Mouse (Mus musculus) CH12F3 (cell line): Measurements from ENCODE around the gene Kansl1.

ENCODE experiments used
- in situ Hi-C: fragments of 300-500 bp; cut with MboI; formaldehyde crosslinking; loops from 2 replicates; pipeline ENCODE4 v1.14.3; 2020; ENCODE audit warnings: low sequenced_read_pairs

Kansl1 gene

GRCm38 (mm10) chr11:104440521-104441474 lies 27.9 kb downstream of the Kansl1 start:
- in situ Hi-C loops = no loop called here

GRCm38 (mm10) chr11:104439703-104440102 lies 29.0 kb downstream of the Kansl1 start:
- in situ Hi-C loops = no loop called here

- in situ Hi-C loops = no loop called here
Observed at GRCm38 (mm10) chr11:104438450-104438849, 30.2 kb downstream of the Kansl1 start.

- in situ Hi-C loops = no loop called here
Observed at GRCm38 (mm10) chr11:104436394-104436954, 32.2 kb downstream of the Kansl1 start.

GRCm38 (mm10) chr11:104435753-104436152 lies 32.9 kb downstream of the Kansl1 start:
- in situ Hi-C loops = no loop called here

DNA sequence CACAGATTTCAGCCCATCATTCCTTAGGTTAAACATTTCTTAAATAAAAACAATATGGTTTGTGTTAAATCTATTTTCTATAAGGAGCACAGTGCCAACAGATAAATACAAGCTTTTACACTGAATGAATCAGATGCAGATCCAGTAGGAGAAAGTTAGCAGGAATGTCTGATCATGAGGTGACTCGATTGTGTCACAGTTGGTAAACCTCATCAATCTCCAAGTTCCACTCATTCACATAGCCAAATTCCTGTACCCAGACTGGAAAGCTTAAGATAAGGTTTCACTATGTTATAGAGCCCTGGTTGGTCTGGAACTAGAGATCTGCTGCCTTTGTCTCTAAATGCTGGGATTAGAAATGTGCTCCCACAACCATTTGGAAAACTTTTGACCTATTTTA lies 33.5 kb downstream of the Kansl1 start:
- in situ Hi-C loops = no loop called here

DNA sequence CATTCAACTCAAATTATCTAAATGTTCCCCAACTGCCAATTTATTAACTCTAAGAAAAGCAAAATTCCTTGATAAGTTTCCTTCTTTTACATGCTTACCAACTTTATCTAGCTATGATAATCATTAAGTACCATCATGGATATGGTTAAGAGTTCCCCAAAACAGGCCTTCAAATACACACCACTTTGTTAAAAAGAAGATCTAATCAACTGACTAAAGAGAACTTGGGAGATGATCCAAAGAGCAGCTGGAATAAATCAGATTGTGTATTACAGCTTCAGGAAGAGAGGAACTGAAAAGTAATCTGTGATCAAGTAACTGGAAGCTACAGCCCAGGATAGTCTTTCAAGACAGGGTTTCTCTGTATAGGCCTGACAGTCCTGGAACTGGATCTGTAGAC lies 36.4 kb downstream of the Kansl1 start:
- in situ Hi-C loops = no loop called here

GRCm38 (mm10) chr11:104431807-104432206 lies 36.9 kb downstream of the Kansl1 start:
- in situ Hi-C loops = no loop called here

DNA sequence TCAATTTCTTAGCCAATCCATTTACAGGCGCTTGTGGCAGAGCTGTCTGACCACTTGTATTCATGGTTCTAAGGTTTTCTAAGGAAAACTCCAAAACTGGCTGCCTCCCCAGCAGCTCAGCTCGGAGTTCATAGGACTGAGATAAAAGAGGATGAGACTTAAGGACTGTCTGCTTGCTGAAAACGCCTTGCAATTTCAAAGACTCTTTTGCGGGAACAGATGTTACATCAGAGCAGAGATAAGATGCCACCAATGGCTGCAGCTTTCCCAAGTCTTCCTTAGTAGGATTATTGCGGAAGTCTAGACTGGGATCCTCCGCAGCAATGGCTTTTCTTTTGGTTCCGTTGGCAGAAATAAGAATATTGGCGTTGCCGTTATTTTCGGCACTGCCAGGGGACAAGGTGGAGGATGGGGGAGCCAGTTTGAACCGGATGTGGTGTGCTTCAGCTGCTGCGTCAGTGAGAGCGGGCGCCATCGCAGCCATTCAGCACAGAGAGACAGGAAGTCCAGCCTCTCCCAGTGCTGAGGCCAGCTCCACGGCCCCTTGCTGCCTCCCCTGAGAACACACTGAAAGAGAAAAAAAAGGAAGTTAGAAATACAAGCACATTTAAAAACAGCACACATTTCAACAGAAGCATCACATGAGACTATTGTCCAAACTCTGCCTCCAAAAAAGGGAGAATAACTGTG lies 43.8 kb downstream of the Kansl1 start:
- in situ Hi-C loops = no loop called here

DNA sequence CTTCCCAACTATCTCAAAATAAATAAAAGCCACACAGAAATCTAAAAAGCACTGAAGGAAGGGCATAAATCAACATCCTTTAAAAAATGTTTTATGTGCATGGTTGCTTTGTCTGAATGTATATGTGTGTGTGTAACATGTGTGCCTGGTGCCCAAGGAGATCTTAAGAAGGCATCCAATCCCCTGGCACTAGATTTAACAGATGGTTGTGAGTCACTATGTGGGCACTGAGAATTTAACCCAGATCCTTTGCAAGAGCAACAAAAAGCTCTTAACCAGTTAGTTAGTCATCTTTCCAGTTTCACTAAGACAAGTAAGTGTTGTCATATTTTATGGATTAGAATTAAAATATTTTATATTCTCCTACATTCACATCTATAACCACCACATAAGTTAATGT lies 56.4 kb downstream of the Kansl1 start:
- in situ Hi-C loops = no loop called here

DNA sequence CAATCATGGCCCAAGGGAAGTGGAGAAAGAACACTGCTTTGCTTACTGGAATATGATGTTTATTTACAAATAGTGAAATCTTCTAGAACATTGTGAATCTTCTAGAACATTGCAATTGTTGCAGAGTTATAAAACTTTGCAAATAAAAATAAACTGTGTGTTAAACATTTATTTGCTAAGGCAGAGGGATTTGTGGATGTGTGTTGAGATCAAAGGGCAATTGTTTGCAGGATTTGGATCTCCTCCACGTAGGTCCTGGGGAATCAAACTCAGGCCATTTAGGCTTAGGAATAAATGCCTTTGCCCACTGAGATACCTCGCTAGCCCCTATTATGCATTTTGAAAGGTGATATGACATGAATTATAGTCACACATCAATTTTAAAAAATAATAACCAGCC lies 61.3 kb downstream of the Kansl1 start:
- in situ Hi-C loops = no loop called here

DNA sequence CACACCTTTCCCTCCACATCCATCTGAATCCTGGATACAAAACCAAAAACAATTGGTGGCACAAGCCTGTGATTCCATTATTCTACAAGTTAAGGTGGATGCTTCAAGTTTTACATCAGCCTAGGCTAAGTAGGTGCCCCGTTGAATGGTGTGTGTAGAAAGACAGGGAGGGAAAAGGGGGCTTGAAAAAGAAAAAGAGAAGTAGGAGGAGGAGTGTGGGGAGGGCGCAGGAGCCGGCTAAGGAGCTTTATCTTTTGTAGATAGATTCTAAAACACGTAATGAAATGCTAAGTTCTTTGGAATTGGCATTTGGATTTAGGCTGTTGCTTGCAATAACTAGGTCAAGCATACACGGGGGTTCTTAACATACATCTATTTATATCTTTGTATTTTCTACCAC lies 67.7 kb downstream of the Kansl1 start:
- in situ Hi-C loops = no loop called here

- in situ Hi-C loops = no loop called here
Observed at GRCm38 (mm10) chr11:104399459-104400216, 69.0 kb downstream of the Kansl1 start.

GRCm38 (mm10) chr11:104395648-104396047 lies 73.0 kb downstream of the Kansl1 start:
- in situ Hi-C loops = no loop called here

GRCm38 (mm10) chr11:104393196-104393595 lies 75.5 kb downstream of the Kansl1 start:
- in situ Hi-C loops = no loop called here

- in situ Hi-C loops = no loop called here
Observed at GRCm38 (mm10) chr11:104392153-104392552, 76.5 kb downstream of the Kansl1 start.

- in situ Hi-C loops = no loop called here
Observed at GRCm38 (mm10) chr11:104387284-104387683, 81.4 kb downstream of the Kansl1 start.

GRCm38 (mm10) chr11:104386595-104386994 lies 82.1 kb downstream of the Kansl1 start:
- in situ Hi-C loops = no loop called here

DNA sequence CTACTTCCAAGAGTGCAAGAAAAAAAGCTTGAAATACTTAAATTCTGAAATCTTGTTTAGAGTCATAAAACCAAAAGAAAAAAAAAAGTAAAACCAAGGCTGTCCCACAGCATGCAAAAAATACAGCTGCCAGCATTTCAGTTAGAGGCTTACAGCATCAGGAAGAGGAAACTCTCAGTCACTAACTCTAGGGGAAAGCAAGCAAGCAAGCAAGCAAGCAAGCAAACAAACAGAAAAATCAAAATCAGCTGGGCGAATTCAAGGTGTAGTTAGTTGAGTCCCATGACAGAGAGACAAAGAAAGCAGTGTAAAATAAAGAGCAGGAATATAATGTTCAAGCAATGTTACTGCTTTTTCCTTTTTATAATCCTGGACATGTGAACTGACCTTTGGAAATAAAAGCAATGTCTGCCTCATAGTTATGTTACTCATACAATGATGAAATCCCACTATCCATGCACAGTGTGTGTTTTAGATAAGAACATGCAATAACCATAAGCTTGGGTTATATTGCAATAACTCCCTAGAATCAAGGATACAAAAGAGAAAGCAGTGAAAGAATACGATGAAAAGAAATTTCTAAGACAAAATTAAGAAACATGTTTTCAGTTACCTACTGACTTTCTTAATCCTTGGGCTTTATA lies 85.4 kb downstream of the Kansl1 start:
- in situ Hi-C loops = no loop called here

GRCm38 (mm10) chr11:104381887-104382286 lies 86.8 kb downstream of the Kansl1 start:
- in situ Hi-C loops = no loop called here
